Mouse (Mus musculus): ENCODE results near the gene Plet1. TPM values are rescaled to one million over a fixed set of nuclear protein-coding genes. Genes with fewer than 3 reads are reported as not detected.

Plet1 gene
- polyA plus RNA-seq, 1 experiment from 2014 or later, result 0.27 TPM

- Histone ChIP-seq H3K4me1 (ENCODE audit: control insufficient read depth, insufficient read depth, low read length) (peaks cover 5% of the 10 kb centered on the region; the same call in 1 of the 2 replicates), H3K9ac (ENCODE audit: low read length) (no peak overlapping the region), H3K27ac (ENCODE audit: low read depth, low read length) (no peak overlapping the region), H3K36me3 (ENCODE audit: control insufficient read depth, insufficient read depth, low read length) (no peaks in the 10 kb centered on the region), H3K4me2 (ENCODE audit: low read length) (no peak overlapping the region), H3K27me3 (replicated peaks; ENCODE audit: control insufficient read depth, insufficient read depth, low read length) (no peaks in the 10 kb centered on the region), H3K4me3 (ENCODE audit: low read depth, low read length) (no peak overlapping the region), H3K9me3 (replicated peaks; ENCODE audit: control insufficient read depth, low read length) (no peaks in the 10 kb centered on the region)
- ATAC-seq (no peak), DNase-seq (ENCODE audit: low spot score) (no peak)
- 84% methylated on average over 16 of the region's 16 CpGs for WGBS
These were observed 4.5 kb downstream of the Plet1 start for GRCm38 (mm10) chr9:50498815-50499214.

DNA sequence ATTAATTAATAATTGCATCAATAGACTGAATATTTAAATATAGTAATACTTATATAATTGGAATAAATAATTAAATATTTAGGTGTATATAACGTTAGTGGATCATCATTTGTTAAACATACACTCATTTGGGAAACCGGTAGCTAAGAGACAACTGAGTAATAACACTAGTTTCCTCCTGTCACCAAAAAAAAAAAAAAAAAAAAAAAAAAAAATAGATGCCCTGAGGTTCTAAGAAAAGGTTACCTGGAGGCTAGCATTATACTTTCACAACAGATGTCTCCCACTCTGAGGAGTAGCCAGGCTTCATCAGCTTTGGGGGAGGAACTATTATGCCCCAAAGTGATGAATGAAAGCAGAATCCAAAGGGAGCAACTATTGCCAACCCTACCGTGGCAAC, 5.5 kb downstream of the Plet1 start:
- ATAC-seq (no peak), DNase-seq (ENCODE audit: low spot score) (no peak)
- H3K27ac ChIP-seq (ENCODE audit: low read depth, low read length), result no peak overlapping the region
- H3K27me3 ChIP-seq (replicated peaks; ENCODE audit: control insufficient read depth, insufficient read depth, low read length), result no peaks in the 10 kb centered on the region
- H3K36me3 ChIP-seq (ENCODE audit: control insufficient read depth, insufficient read depth, low read length), result no peaks in the 10 kb centered on the region
- H3K4me3 ChIP-seq (ENCODE audit: low read depth, low read length), result no peak overlapping the region
- H3K4me1 ChIP-seq (ENCODE audit: control insufficient read depth, insufficient read depth, low read length), result peaks cover 5% of the 10 kb centered on the region; the same call in 1 of the 2 replicates
- WGBS, result 89% methylated on average over 3 of the region's 3 CpGs
- no peak overlapping the region for H3K4me2 ChIP-seq (ENCODE audit: low read length)
- no peaks in the 10 kb centered on the region for H3K9me3 ChIP-seq (replicated peaks; ENCODE audit: control insufficient read depth, low read length)
- H3K9ac ChIP-seq (ENCODE audit: low read length), result no peak overlapping the region

DNA sequence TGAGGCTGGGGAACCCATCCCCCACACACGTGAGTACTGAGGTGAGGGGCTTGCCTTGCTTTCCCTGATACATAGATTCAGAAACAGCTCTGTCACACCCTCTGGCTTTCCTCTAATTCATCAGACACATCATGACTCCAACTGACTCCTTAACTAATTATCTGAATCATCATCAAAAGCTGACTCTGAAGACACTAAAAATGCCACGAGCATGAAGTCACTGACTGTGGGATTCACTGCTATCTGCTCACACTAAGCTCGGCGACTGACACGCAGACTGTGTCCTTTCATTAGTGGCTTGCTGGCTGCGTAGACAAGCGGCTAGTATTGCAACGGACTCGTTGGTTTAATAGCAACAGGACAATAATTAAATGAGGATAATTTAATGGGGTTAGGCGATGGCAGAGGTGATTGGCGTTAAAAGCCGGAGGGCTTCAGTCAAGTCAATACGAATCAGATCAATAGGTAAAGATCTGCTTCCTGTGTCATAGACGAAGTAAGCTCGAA, 6.2 kb downstream of the Plet1 start:
- H3K4me1 ChIP-seq (ENCODE audit: control insufficient read depth, insufficient read depth, low read length), result peaks cover 5% of the 10 kb centered on the region; the same call in 1 of the 2 replicates
- H3K27me3 ChIP-seq (replicated peaks; ENCODE audit: control insufficient read depth, insufficient read depth, low read length), result no peaks in the 10 kb centered on the region
- H3K9ac ChIP-seq (ENCODE audit: low read length), result peak overlapping the region; percentile 49; the same call in 1 of the 2 replicates
- ATAC-seq, result no peak
- peak overlapping the region; percentile 26; the same call in 1 of the 2 replicates for H3K4me3 ChIP-seq (ENCODE audit: low read depth, low read length)
- H3K9me3 ChIP-seq (replicated peaks; ENCODE audit: control insufficient read depth, low read length), result no peaks in the 10 kb centered on the region
- no peak for DNase-seq (ENCODE audit: low spot score)
- no peaks in the 10 kb centered on the region for H3K36me3 ChIP-seq (ENCODE audit: control insufficient read depth, insufficient read depth, low read length)
- peak overlapping the region; percentile 48 for H3K4me2 ChIP-seq (ENCODE audit: low read length)
- 80% methylated on average over 15 of the region's 15 CpGs for WGBS
- no peak overlapping the region for H3K27ac ChIP-seq (ENCODE audit: low read depth, low read length)

GRCm38 (mm10) chr9:50500974-50501501, 6.7 kb downstream of the Plet1 start:
- DNase-seq (ENCODE audit: low spot score), result peak; percentile 88
- peak; percentile 83 for ATAC-seq
- H3K9ac ChIP-seq (ENCODE audit: low read length), result peak overlapping the region; percentile 49
- no peaks in the 10 kb centered on the region for H3K9me3 ChIP-seq (replicated peaks; ENCODE audit: control insufficient read depth, low read length)
- peaks cover 3% of the 10 kb centered on the region; the same call in 1 of the 2 replicates for H3K4me1 ChIP-seq (ENCODE audit: control insufficient read depth, insufficient read depth, low read length)
- 35% methylated on average over 14 of the region's 14 CpGs for WGBS
- H3K27me3 ChIP-seq (replicated peaks; ENCODE audit: control insufficient read depth, insufficient read depth, low read length), result no peaks in the 10 kb centered on the region
- no peaks in the 10 kb centered on the region for H3K36me3 ChIP-seq (ENCODE audit: control insufficient read depth, insufficient read depth, low read length)
- no peak overlapping the region for H3K27ac ChIP-seq (ENCODE audit: low read depth, low read length)
- H3K4me2 ChIP-seq (ENCODE audit: low read length), result peak overlapping the region; percentile 48
- H3K4me3 ChIP-seq (ENCODE audit: low read depth, low read length), result peak overlapping the region; percentile 26

- no peak overlapping the region for H3K9ac ChIP-seq (ENCODE audit: low read length)
- H3K27me3 ChIP-seq (replicated peaks; ENCODE audit: control insufficient read depth, insufficient read depth, low read length), result no peaks in the 10 kb centered on the region
- H3K27ac ChIP-seq (ENCODE audit: low read depth, low read length), result no peak overlapping the region
- ATAC-seq (no peak), DNase-seq (ENCODE audit: low spot score) (no peak)
- 82% methylated on average over 3 of the region's 3 CpGs for WGBS
- H3K4me2 ChIP-seq (ENCODE audit: low read length), result no peak overlapping the region
- H3K4me1 ChIP-seq (ENCODE audit: control insufficient read depth, insufficient read depth, low read length), result peaks cover 3% of the 10 kb centered on the region; the same call in 1 of the 2 replicates
- H3K36me3 ChIP-seq (ENCODE audit: control insufficient read depth, insufficient read depth, low read length), result no peaks in the 10 kb centered on the region
- no peaks in the 10 kb centered on the region for H3K9me3 ChIP-seq (replicated peaks; ENCODE audit: control insufficient read depth, low read length)
- H3K4me3 ChIP-seq (ENCODE audit: low read depth, low read length), result no peak overlapping the region
These were observed 8.6 kb downstream of the Plet1 start for GRCm38 (mm10) chr9:50502949-50503348.

DNA sequence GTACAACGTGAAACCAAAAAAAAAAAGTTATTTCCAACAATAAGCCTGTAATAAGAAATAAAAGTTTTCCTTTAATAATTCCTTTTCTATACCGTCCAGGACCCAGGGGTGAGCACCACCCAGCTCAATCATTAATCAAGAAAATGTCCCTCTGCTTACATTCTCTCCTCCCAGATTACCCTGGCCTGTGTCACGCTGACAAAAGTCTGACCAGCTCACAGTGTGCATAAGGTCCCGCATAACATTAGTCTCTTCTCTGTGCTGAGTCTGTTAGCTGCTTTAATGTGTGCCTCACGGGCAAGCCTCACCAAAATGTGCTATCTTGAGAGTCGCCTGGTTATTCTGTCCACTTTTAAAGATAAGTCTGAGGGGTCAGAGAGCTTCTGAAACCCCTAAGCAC, 11.1 kb downstream of the Plet1 start:
- no peak overlapping the region for H3K9ac ChIP-seq (ENCODE audit: low read length)
- H3K4me1 ChIP-seq (ENCODE audit: control insufficient read depth, insufficient read depth, low read length), result peaks cover 3% of the 10 kb centered on the region; the same call in 1 of the 2 replicates
- no peak overlapping the region for H3K27ac ChIP-seq (ENCODE audit: low read depth, low read length)
- 68% methylated on average over 6 of the region's 6 CpGs for WGBS
- no peak overlapping the region for H3K4me3 ChIP-seq (ENCODE audit: low read depth, low read length)
- no peak for ATAC-seq
- no peaks in the 10 kb centered on the region for H3K9me3 ChIP-seq (replicated peaks; ENCODE audit: control insufficient read depth, low read length)
- no peak for DNase-seq (ENCODE audit: low spot score)
- H3K36me3 ChIP-seq (ENCODE audit: control insufficient read depth, insufficient read depth, low read length), result no peaks in the 10 kb centered on the region
- H3K4me2 ChIP-seq (ENCODE audit: low read length), result no peak overlapping the region
- H3K27me3 ChIP-seq (replicated peaks; ENCODE audit: control insufficient read depth, insufficient read depth, low read length), result no peaks in the 10 kb centered on the region

GRCm38 (mm10) chr9:50507570-50507969, 13.2 kb downstream of the Plet1 start:
- Histone ChIP-seq H3K4me2 (ENCODE audit: low read length) (no peak overlapping the region), H3K27me3 (replicated peaks; ENCODE audit: control insufficient read depth, insufficient read depth, low read length) (no peaks in the 10 kb centered on the region), H3K9me3 (replicated peaks; ENCODE audit: control insufficient read depth, low read length) (no peaks in the 10 kb centered on the region), H3K36me3 (ENCODE audit: control insufficient read depth, insufficient read depth, low read length) (no peaks in the 10 kb centered on the region), H3K9ac (ENCODE audit: low read length) (no peak overlapping the region), H3K4me1 (ENCODE audit: control insufficient read depth, insufficient read depth, low read length) (no peaks in the 10 kb centered on the region), H3K27ac (ENCODE audit: low read depth, low read length) (no peak overlapping the region), H3K4me3 (ENCODE audit: low read depth, low read length) (no peak overlapping the region)
- no peak for DNase-seq (ENCODE audit: low spot score)
- ATAC-seq, result no peak
- 88% methylated on average over 7 of the region's 7 CpGs for WGBS

DNA sequence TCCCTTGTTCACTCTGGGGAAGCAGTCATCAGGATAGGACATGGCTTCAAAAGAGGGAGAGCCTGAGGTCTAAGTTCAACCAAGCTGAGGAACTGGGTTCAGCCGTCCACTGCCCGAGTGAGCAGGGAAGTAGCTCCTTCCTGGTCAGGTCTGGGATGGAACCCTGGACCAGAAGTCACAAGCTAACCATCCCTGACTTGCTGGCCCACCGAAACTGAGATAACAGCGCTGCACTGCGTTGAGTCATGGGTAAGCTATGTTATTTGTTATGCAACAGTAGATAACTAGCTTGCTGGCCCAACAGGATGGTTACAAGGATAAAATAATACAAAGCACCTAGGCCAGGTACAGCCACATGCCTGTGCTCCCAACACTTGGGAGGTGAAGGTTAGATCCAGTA, 21.1 kb downstream of the Plet1 start:
- Histone ChIP-seq H3K4me3 (ENCODE audit: low read depth, low read length) (no peak overlapping the region), H3K9ac (ENCODE audit: low read length) (no peak overlapping the region), H3K9me3 (replicated peaks; ENCODE audit: control insufficient read depth, low read length) (no peaks in the 10 kb centered on the region), H3K27me3 (replicated peaks; ENCODE audit: control insufficient read depth, insufficient read depth, low read length) (no peaks in the 10 kb centered on the region), H3K4me2 (ENCODE audit: low read length) (no peak overlapping the region), H3K27ac (ENCODE audit: low read depth, low read length) (no peak overlapping the region), H3K36me3 (ENCODE audit: control insufficient read depth, insufficient read depth, low read length) (no peaks in the 10 kb centered on the region), H3K4me1 (ENCODE audit: control insufficient read depth, insufficient read depth, low read length) (no peaks in the 10 kb centered on the region)
- DNase-seq (ENCODE audit: low spot score) (no peak), ATAC-seq (no peak)
- WGBS, result 93% methylated on average over 5 of the region's 5 CpGs

GRCm38 (mm10) chr9:50518781-50519180, 24.5 kb downstream of the Plet1 start:
- no peak for DNase-seq (ENCODE audit: low spot score)
- 9% methylated on average over 2 of the region's 2 CpGs for WGBS
- Histone ChIP-seq H3K36me3 (ENCODE audit: control insufficient read depth, insufficient read depth, low read length) (no peaks in the 10 kb centered on the region; the same call in 1 of the 2 replicates), H3K27ac (ENCODE audit: low read depth, low read length) (no peak overlapping the region), H3K9ac (ENCODE audit: low read length) (no peak overlapping the region), H3K4me2 (ENCODE audit: low read length) (no peak overlapping the region), H3K4me1 (ENCODE audit: control insufficient read depth, insufficient read depth, low read length) (no peaks in the 10 kb centered on the region), H3K27me3 (replicated peaks; ENCODE audit: control insufficient read depth, insufficient read depth, low read length) (no peaks in the 10 kb centered on the region), H3K9me3 (replicated peaks; ENCODE audit: control insufficient read depth, low read length) (no peaks in the 10 kb centered on the region), H3K4me3 (ENCODE audit: low read depth, low read length) (no peak overlapping the region)
- no peak for ATAC-seq
